Mouse (Mus musculus) CH12.LX (cell line): Measurements from ENCODE around the gene Sp110.
"Not testable (repeated sequence)": the region's sequence is repeated elsewhere in the genome, so short reads cannot be mapped to it uniquely, and the experiment has no call there.

Experiments used
- CTCF ChIP-seq, 2 experiments: IDR thresholded peaks in 1 of 2; conservative IDR thresholded peaks in 1 of 2; 2 replicates each; pipeline ENCODE4 v1.5.1; 2011 to 2012; ENCODE audit warnings: low read depth in 2 of 2, low read length in 2 of 2, improper control_type of control experiment in 1 of 2, inconsistent platforms in 1 of 2, mild to moderate bottlenecking in 1 of 2, moderate library complexity in 1 of 2
- EP300 ChIP-seq: IDR thresholded peaks from 2 replicates; pipeline ENCODE4 v1.6.1; 2011; ENCODE audit warnings: low read length, improper control_type of control experiment
- POLR2A ChIP-seq: IDR thresholded peaks from 2 replicates; pipeline ENCODE4 v1.6.1; 2011; ENCODE audit warnings: low read depth, mild to moderate bottlenecking, improper control_type of control experiment, low read length
- RAD21 ChIP-seq: IDR thresholded peaks from 2 replicates; pipeline ENCODE4 v1.6.1; 2011; ENCODE audit warnings: low read depth, mild to moderate bottlenecking, low read length, improper control_type of control experiment, moderate library complexity
- ZKSCAN1 ChIP-seq: IDR thresholded peaks from 2 replicates; pipeline ENCODE4 v1.6.1; 2012; ENCODE audit warnings: low read depth, inconsistent platforms, low read length, improper control_type of control experiment, borderline replicate concordance

DNA sequence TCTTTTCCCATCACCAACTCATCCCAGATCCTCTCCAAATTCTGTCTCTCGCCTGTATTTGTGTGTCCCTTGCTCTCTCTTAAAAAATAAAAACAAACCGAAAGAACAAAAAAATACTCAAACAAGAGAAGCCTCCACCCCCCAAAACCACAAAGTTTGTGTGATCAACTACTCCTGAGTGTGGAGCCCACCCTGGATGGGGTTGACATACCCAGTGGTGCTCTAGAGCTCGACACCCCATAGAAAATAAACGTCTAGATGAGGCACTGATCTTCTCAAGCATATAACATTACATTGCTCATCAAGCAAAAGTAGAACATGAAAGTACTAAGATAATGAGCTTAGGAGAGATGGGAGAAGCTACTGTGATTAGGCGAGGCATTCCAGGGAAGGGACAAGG is 18.5 kb upstream of the Sp110 start:
- not testable (repeated sequence) for TF ChIP-seq POLR2A; CTCF (conservative IDR thresholded peaks at IDR 0.05 in 1 of 2, IDR thresholded peaks at IDR 0.05 in 1 of 2; ENCODE audit: low read depth in 2 of 2, low read length in 2 of 2); EP300; RAD21; ZKSCAN1
